Mouse (Mus musculus): ENCODE measurements around the gene Vmn1r100. TPM values are rescaled to one million over a fixed set of nuclear protein-coding genes. Genes with fewer than 3 reads are reported as not detected.

The Vmn1r100 gene
- not detected in 2 replicates for polyA plus RNA-seq (2012; rRNA removed)

DNA sequence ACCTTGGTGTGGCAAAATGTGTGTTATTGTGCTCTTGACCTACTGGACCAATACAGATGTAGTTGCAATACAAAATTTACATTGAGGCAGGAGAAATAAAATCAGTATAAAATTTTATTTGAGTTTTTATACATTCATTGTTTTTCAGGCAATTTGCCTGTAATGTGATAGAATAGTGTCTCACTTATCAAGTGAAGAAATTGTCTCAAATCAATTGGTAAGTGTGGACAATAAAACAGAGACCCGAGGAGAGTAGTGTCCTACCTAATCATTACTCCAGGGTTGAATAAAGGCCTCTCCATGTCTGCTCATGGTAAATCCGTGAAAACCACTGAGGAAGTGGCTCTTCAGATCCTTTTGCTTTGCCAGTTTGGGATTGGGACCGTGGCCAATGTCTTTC is at the start of gene Vmn1r100:
Vmn1r100 (plus strand) TSS at position 301 of the 400 bp plus-strand sequence.

DNA sequence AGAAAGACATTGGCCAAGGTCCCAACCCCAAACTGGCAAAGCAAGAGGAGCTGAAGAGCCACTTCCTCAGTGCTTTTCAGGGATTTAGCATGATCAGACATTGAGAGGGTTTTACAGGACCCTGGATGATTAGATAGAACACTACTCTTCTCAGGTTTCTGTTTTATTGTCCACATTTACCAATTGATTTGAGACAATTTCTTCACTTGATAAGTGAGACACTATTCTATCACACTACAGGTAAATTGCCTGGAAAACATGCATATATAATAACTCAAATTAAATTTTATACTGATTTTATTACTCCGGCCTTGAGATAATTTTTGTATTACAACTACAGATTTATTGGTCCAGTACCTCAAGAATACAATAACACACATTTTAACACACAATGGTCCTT is 42.4 kb upstream of the Vmn1r100 start, which contains the start of gene Gm5728:
Gm5728 (minus strand) TSS at position 101 of the 400 bp plus-strand sequence.

DNA sequence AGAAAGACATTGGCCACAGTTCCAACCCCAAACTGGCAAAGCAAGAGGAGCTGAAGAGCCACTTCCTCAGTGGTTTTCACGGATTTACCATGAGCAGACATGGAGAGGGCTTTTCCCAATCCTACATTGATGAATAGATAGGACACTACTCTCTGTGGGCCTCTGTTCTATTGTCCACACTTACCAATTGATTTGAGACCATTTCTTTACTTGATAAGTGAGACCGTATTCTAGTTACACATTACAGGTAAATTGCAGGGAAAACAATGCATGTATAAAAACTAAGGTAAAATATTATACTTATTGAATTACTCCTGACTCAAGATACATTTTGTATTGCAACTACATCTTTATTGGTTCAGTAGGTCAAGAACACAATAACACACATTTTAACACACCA is 24.8 kb downstream of the Vmn1r100 start, which contains the start of gene Vmn1r101:
Vmn1r101 (minus strand) TSS at position 101 of the 400 bp plus-strand sequence.

Other genes starting within 250 kb of the Vmn1r100 start
- not detected in 2 replicates for gene Vmn1r94, start 249.6 kb upstream of the Vmn1r100 start, polyA plus RNA-seq (2012; rRNA removed)
- not detected in 2 replicates for gene Vmn1r95, start 224.2 kb upstream of the Vmn1r100 start, polyA plus RNA-seq (2012; rRNA removed)
- not detected in 2 replicates for gene Gm6164, start 212.3 kb upstream of the Vmn1r100 start, polyA plus RNA-seq (2012; rRNA removed)
- not detected in 2 replicates for gene Gm4498, start 184.1 kb upstream of the Vmn1r100 start, polyA plus RNA-seq (2012; rRNA removed)
- gene Gm5890, start 155.1 kb upstream of the Vmn1r100 start, polyA plus RNA-seq (2012; rRNA removed): not detected in 2 replicates
- not detected in 2 replicates for gene Gm4133, start 83.9 kb upstream of the Vmn1r100 start, polyA plus RNA-seq (2012; rRNA removed)
- not detected in 2 replicates for gene Gm5728, start 42.5 kb upstream of the Vmn1r100 start, polyA plus RNA-seq (2012; rRNA removed)
- gene Vmn1r101, start 24.7 kb downstream of the Vmn1r100 start, polyA plus RNA-seq (2012; rRNA removed): not detected in 2 replicates
- not detected in 2 replicates for gene Gm10670, start 57.0 kb downstream of the Vmn1r100 start, polyA plus RNA-seq (2012; rRNA removed)
- gene Vmn1r103, start 92.6 kb downstream of the Vmn1r100 start, polyA plus RNA-seq (2012; rRNA removed): not detected in 2 replicates
- not detected in 2 replicates for gene Vmn1r104, start 115.9 kb downstream of the Vmn1r100 start, polyA plus RNA-seq (2012; rRNA removed)
- not detected in 2 replicates for gene Gm5726, start 127.8 kb downstream of the Vmn1r100 start, polyA plus RNA-seq (2012; rRNA removed)
- gene Gm4141, start 158.3 kb downstream of the Vmn1r100 start, polyA plus RNA-seq (2012; rRNA removed): not detected in 2 replicates
- gene Gm4513, start 181.1 kb downstream of the Vmn1r100 start, polyA plus RNA-seq (2012; rRNA removed): not detected in 2 replicates